15 mouse cellular contexts compared by ENCODE assay signal in genomic region chr8:116552255-116552654, GRCm38 (mm10). TPM values are rescaled to one million over a fixed set of nuclear protein-coding genes. Genes with fewer than 3 reads are reported as not detected.
DNase-seq lines count a peak whose midpoint lies in the region; ATAC-seq lines count a peak whose summit lies in the region.
"Had no signal": no experiment of that assay in that cellular context is flagged by ENCODE, and none has a peak within 500 bp of the region (broad histone marks: within the 10 kb centered on the region; RNA-seq: fewer than 3 reads in every experiment).

No protein-coding gene starts in this region.

- DNase-seq in frontal cortex, postnatal 10 days (ENCODE audit: low spot score in 2 of 2), result no peak
- DNase-seq in frontal cortex, adult 2 months (ENCODE audit: extremely low spot score in 1 of 2, low spot score in 1 of 2), result peak; percentile 20 to 77
- DNase-seq in embryo, embryonic 10 days (ENCODE audit: low spot score), result no peak

- H3K9ac ChIP-seq in forebrain, embryonic 16.5 days (replicated peaks; ENCODE audit: low read depth, low read length), result no peak overlapping the region
- H3K9ac ChIP-seq: forebrain, embryonic 15.5 days; hindbrain, embryonic 12.5 days; lung, embryonic 15.5 days had no signal

- no peak overlapping the region for H3K4me2 ChIP-seq in forebrain, embryonic 16.5 days (ENCODE audit: low read length)
- H3K4me2 ChIP-seq: forebrain, embryonic 15.5 days; heart, embryonic 11.5 days; hindbrain, embryonic 12.5 days; lung, embryonic 15.5 days had no signal

- H3K4me3 ChIP-seq in forebrain, embryonic 16.5 days (replicated peaks; ENCODE audit: low read length), result no peak overlapping the region
- H3K4me3 ChIP-seq: forebrain, embryonic 15.5 days; hindbrain, embryonic 12.5 days; lung, embryonic 15.5 days had no signal

- 82% methylated on average over 6 of the region's 6 CpGs for WGBS in forebrain, embryonic 16.5 days

- H3K36me3 ChIP-seq in forebrain, embryonic 16.5 days (ENCODE audit: control insufficient read depth, insufficient read depth), result no peaks in the 10 kb centered on the region
- H3K36me3 ChIP-seq: forebrain, embryonic 15.5 days; hindbrain, embryonic 12.5 days; lung, embryonic 15.5 days had no signal

- H3K27me3 ChIP-seq in forebrain, embryonic 16.5 days (replicated peaks; ENCODE audit: control insufficient read depth, insufficient read depth, low read length), result no peaks in the 10 kb centered on the region
- H3K27me3 ChIP-seq: forebrain, embryonic 15.5 days; hindbrain, embryonic 12.5 days; lung, embryonic 15.5 days had no signal

- ATAC-seq in frontal cortex, adult (ENCODE audit: low TSS enrichment), result peak; percentile 95
- peak; percentile 74 for ATAC-seq in CD4-positive, CD25-positive, alpha-beta regulatory T cell, adult 4 months
- peak; percentile 31; the same call in 1 of the 2 replicates for ATAC-seq in monocyte, adult 5-6 weeks (replicated peaks; ENCODE audit: insufficient number of reproducible peaks, low FRiP score, low TSS enrichment, poor library complexity, severe bottlenecking)
- ATAC-seq in forebrain, embryonic 16.5 days, result no peak
- ATAC-seq: forebrain, embryonic 15.5 days had no signal

- no peaks in the 10 kb centered on the region for H3K9me3 ChIP-seq in forebrain, embryonic 16.5 days (ENCODE audit: control insufficient read depth, low read length)
- H3K9me3 ChIP-seq: forebrain, embryonic 15.5 days; hindbrain, embryonic 12.5 days; lung, embryonic 15.5 days had no signal

- H3K4me1 ChIP-seq in forebrain, embryonic 16.5 days (replicated peaks; ENCODE audit: control insufficient read depth, insufficient read depth, low read length), result no peaks in the 10 kb centered on the region
- H3K4me1 ChIP-seq: forebrain, embryonic 15.5 days; hindbrain, embryonic 12.5 days; lung, embryonic 15.5 days had no signal

- H3K27ac ChIP-seq in forebrain, embryonic 16.5 days (ENCODE audit: low read length), result no peak overlapping the region
- H3K27ac ChIP-seq: forebrain, embryonic 15.5 days; hindbrain, embryonic 12.5 days; lung, embryonic 15.5 days had no signal

RNA-seq across cellular contexts. Expression of gene Dynlrb2, which starts 47.5 kb away (rescaled TPM):
- polyA plus RNA-seq in CD4-positive, CD25-positive, alpha-beta regulatory T cell, adult 4 months (2017; shearing (Covaris generic)), result not detected
- 3.5 TPM in 2 replicates for polyA plus RNA-seq in frontal cortex, adult 2 months (2012; rRNA removed)
- not detected in 3 replicates for total RNA-seq in monocyte, adult 5-6 weeks (2017)
- 5.9 and 7.1 TPM in 2 replicates for polyA plus RNA-seq in forebrain, embryonic 16.5 days (2015; fragmentation: Nextera tagmentation; extraction: Ambion mirVana)
- total RNA-seq: adrenal gland, adult 18-20 months; ES-E14 had no signal
- polyA plus RNA-seq: heart, embryonic 11.5 days; kidney, embryonic 14.5 days; limb, embryonic 11.5 days had no signal

Comparison
In these comparisons a context has a peak if more than half of its experiments do, and no peak if none do; other contexts are left out.
1. DNase-seq: peak in frontal cortex, adult 2 months (2 of 2); none in frontal cortex, postnatal 10 days (0 of 2) and embryo, embryonic 10 days (single experiment).